Mouse (Mus musculus): ENCODE results near the gene Retreg1.

Retreg1 gene

DNA sequence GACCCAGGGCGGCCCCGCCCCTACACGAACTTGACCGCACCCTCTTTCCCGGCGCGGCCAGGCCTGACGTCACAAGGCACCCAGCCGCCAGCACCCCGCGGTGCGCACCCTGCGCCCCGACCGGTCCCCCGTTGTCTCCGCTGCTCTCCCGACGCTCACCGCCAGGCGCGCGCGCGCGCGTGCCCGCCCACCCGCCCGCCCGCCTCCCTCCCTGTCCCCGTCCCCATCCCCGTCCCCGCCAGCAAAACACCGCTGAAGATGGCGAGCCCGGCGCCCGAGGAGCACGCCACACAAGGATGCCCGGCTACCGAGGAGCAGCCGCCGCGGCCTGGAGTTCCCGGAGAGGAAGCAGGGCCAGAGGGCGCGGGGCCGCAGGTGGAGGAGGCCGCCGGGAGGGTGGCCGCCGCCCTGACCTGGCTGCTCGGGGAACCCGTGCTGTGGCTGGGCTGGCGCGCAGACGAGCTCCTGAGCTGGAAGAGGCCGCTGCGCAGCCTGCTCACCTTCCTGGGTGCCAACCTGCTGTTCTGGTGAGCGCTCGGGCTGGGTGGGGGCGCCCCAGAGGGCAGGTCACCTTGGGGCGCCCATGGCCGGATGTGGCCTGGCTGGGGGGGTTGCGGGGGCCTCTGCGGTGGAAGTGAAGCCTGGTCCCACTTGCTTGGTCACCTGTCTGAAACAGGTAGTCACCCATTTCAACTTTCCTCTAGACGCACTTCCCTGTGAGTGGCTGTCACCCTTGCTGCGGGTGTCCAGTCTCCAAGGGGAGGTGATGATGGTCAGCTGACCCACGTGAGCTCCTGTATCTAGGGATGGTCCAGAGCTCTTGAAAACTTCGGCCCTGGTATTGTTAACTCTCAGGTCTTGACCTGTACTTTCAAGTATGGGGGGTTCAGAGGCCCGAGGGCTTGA lies at the start of gene Retreg1:
TSS of gene Retreg1 (plus strand) at position 95 of the 906 bp plus-strand sequence.
- peak; percentile 75 to 77 for DNase-seq (ENCODE audit: low spot score in 2 of 2)

- no peak for DNase-seq (ENCODE audit: low spot score in 2 of 2)
Measured at GRCm38 (mm10) chr15:25794123-25794522, 48.9 kb upstream of the Retreg1 start.

- DNase-seq (ENCODE audit: low spot score in 2 of 2), result no peak
Measured at GRCm38 (mm10) chr15:25795496-25795895, 47.5 kb upstream of the Retreg1 start.

GRCm38 (mm10) chr15:25796353-25796752 lies 46.6 kb upstream of the Retreg1 start:
- DNase-seq (ENCODE audit: low spot score in 2 of 2), result no peak

DNA sequence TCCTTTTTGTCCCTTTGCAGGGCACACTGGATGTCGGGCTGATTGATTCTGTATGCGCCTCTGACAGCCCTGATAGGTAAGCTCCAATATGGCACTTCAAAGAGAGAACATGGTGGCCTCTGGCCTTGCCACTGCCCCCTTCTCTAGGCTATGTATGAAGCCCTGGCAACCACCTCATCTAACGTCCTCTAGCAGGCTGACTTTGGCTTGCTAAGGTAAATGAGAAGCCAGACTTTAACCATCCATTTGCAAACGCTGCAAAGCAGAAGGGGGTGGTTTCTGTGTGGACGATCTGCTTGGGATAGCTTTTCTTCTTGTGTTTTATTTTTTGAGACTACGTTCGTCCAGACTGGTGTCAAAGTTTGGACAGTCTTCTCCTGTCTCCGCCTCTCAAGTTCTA lies 45.8 kb upstream of the Retreg1 start:
- no peak for DNase-seq (ENCODE audit: low spot score in 2 of 2)

DNA sequence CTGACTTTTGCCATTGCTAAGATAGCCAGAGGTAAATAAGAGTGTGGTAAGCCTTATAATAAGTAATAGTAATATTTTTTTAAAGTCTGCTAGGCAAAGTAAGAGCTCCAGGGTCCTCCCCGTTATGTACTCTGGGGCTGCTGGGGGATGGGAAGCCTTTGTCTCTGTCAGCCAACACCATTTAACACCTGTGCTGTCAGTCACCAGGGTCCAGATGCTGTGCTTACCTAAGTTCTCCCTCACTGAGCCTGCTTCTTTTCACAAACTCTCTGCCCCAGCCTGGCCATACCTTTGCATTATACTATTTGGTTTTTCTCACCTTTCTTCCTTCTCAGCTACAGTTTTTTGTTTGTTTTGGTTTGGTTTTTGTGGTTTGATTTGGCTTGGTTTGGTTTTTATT lies 45.1 kb upstream of the Retreg1 start:
- DNase-seq (ENCODE audit: low spot score in 2 of 2), result no peak

- no peak for DNase-seq (ENCODE audit: low spot score in 2 of 2)
Measured at GRCm38 (mm10) chr15:25801726-25802125, 41.3 kb upstream of the Retreg1 start.

- no peak for DNase-seq (ENCODE audit: low spot score in 2 of 2)
Measured at GRCm38 (mm10) chr15:25802194-25802593, 40.8 kb upstream of the Retreg1 start.

GRCm38 (mm10) chr15:25803111-25803510 lies 39.9 kb upstream of the Retreg1 start:
- no peak for DNase-seq (ENCODE audit: low spot score in 2 of 2)

GRCm38 (mm10) chr15:25805336-25806110 lies 37.5 kb upstream of the Retreg1 start:
- DNase-seq (ENCODE audit: low spot score in 2 of 2), result peak; percentile 33 to 62

DNA sequence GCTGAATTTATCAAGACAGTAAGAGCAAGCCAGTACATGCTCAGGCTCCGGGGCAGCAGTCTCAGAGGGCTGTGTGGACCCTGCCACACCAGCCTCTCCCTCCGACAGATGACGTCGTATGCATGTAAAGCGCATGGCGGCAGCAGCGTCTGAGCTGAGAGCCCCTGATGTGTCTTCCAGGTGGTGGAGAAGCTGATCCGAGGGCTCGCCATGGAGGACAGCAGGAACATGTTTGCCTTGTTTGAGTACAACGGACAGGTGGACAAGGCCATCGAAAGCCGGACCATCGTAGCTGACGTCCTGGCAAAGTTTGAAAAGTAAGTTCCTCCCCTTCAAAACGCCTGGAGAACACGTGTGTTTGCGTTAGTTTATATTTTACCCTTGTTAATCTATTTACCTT lies 36.6 kb upstream of the Retreg1 start:
- no peak for DNase-seq (ENCODE audit: low spot score in 2 of 2)

DNA sequence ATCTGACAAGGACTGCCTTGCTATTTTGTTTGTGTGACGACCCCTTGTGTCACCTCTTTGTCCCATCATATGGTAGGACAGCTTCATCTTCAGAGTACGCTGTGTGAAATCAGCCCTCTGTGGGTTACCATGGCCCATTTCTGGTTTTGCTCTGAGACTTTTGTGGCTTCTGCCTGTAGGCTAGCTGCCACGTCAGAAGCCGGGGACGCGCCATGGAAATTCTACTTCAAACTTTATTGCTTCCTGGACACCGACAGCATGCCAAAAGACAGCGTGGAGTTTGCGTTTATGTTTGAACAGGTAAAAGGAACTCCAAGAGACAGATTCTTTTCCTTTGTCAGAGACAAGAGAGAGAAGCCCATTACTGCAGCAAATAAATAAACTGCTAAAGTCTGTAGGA lies 36.1 kb upstream of the Retreg1 start:
- no peak for DNase-seq (ENCODE audit: low spot score in 2 of 2)

DNA sequence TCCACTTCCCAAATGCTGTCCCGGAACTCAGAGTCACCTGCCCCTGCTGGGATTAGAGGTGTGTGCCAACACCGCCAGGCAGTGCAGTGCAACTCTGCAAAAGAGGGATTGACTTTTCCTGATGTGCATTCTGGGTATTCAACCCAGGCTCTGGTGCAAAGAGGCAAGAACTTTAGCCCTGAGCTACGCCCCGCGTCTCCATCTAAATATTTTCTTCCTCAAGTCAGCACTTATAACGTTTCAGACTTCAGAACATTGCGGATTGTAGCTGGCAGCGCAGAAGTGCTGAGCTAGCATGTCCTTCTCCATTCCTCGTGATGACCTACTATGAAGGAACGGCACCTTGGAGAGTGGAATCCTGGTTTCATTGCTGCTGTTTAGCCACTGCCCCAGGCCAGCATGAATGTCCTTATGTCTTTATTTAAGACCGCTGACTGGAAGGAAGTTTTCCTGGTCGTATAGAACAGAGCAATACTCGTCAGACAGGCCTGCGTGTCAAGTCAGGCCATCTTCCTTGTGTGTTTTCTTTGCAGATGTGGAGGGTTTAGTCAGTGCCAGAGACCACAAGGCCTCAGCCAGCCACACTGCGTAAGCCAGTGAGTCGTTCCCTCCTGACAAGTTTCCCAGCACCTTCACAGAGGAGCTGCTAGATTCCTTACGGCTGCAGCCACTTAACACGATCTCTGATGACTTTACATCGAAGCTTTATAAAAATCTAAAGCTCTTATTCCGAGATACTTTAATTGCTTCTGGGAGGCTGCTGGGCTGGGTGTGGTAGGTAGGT lies 34.1 kb upstream of the Retreg1 start:
- DNase-seq (ENCODE audit: low spot score in 2 of 2), result no peak

- DNase-seq (ENCODE audit: low spot score in 2 of 2), result no peak
Measured at GRCm38 (mm10) chr15:25809669-25810068, 33.3 kb upstream of the Retreg1 start.

DNA sequence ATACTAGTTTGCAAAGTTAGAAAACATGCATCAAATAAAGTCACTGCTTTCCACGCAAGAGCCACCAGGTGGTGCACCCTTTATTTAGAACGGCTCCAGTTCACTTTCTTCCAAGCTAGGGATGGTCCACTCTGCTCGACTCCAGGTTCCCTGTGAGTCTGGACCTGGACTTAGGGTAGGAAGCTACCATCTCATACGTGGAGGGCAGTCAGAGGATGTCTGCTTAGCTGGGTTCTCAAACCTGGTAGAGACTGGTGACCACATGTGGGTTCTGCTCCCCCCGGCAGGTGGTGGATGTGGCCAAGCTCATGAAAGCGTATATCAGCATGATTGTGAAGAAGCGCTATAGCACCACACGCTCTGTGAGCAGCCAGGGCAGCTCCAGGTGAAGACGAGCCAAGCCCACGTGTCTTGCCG lies 31.1 kb upstream of the Retreg1 start:
- DNase-seq (ENCODE audit: low spot score in 2 of 2), result peak; percentile 8 to 17

- DNase-seq (ENCODE audit: low spot score in 2 of 2), result no peak
Measured at GRCm38 (mm10) chr15:25812479-25812878, 30.5 kb upstream of the Retreg1 start.

GRCm38 (mm10) chr15:25814535-25814934 lies 28.4 kb upstream of the Retreg1 start:
- no peak for DNase-seq (ENCODE audit: low spot score in 2 of 2)

DNA sequence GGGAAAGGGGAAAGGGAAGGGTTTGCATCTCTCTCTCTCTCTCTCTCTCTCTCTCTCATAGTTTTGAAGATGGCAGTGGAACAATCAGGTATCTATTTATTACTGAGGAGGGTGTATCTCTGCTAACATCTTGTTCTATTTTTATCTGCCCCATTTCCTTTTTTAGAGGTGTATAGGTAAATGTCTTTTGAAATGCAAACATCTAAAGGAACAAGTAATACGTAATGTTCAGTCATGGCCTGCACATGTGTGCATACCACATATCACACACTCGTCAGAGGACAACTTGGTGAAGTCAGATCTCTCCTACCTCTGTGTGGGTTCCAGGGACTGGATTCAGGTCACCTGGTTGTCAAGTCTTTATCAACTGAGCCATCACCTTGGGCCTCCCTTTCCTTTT lies 25.8 kb upstream of the Retreg1 start:
- no peak for DNase-seq (ENCODE audit: low spot score in 2 of 2)

DNA sequence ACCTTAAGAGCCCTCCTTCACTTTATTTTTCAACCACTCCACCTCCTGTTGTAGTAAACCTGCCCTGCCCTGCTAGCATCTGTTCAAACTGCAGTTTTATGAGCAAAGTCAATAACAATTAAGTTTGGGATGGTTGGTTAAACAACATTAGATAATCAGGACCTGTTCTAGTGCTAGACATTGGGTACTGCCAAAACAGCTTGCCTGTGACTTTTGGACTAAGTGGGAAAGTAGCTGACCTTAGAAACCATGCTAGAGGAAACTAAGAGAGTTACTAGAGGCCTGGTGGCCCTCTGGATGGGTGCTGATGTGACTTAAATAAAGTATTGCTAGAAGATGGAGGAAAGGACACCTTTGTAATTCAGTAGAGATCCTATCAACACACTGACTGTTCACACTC lies 21.0 kb upstream of the Retreg1 start:
- DNase-seq (ENCODE audit: low spot score in 2 of 2), result no peak

DNA sequence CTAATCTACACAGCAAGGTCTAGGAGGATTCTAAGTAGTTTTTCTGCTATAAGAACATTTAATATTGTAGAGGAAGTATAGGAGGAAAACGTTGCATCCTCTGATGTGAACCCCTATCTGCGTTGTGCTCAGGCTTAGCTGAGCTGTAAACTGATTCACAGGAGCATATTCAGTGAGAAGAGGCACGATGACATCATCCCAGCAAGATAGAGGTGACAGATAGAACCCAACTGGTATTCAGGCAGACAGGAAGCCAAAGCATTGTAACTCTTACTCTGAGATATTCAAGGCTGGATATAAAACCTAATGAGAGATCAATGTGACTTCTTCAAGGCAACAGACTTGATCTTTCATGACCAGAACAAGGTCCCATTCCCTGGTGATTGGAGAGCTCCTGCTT lies 20.3 kb upstream of the Retreg1 start:
- no peak for DNase-seq (ENCODE audit: low spot score in 2 of 2)

DNA sequence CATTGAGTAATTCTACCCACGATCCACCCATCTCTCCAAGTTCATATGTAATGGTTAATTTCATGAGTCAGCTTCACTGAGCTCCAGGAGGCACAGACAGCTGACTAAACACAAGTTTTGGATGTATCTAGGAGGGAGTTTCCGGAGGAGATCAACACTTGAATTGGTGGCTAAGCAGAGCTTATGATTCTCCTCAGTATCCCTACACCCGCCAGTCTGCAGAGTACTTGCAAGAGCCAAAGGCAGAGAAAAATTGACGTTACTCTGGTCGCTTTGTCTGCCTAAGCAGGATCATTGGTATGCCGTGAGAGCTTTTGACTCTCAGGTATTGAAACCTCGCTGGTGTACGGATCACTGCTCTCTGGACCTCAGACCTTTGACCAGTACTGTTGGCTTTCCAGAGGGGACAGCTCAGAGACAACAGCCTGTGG lies 16.4 kb upstream of the Retreg1 start:
- DNase-seq (ENCODE audit: low spot score in 2 of 2), result no peak

- peak in 1 of 2 experiments; percentile 43 for DNase-seq (ENCODE audit: low spot score in 2 of 2)
Measured at GRCm38 (mm10) chr15:25828464-25828863, 14.5 kb upstream of the Retreg1 start.
